Mouse (Mus musculus) kidney, embryonic 15.5 days (tissue): ENCODE results near the gene Uhrf1. TPM values are rescaled to one million over a fixed set of nuclear protein-coding genes. Genes with fewer than 3 reads are reported as not detected.

Experiments
- ATAC-seq: fragments of 200-750 bp; cut with Nextera tagmentation; replicated peaks from 2 replicates; pipeline ENCODE4 v1.8.0; 2017; ENCODE audit warnings: moderate TSS enrichment; ENCODE audit not compliant: low FRiP score
- H3K27ac ChIP-seq: fragments of 300-500 bp; sonication (generic); 2 replicates; pipeline ENCODE4 v1.5.1; 2015; ENCODE audit warnings: mild to moderate bottlenecking, inconsistent platforms
- H3K27me3 ChIP-seq: fragments of 300-500 bp; sonication (generic); 2 replicates; pipeline ENCODE4 v1.6.1; 2015; ENCODE audit warnings: inconsistent platforms
- H3K36me3 ChIP-seq: fragments of 300-500 bp; sonication (generic); 2 replicates; pipeline ENCODE4 v1.6.1; 2015; ENCODE audit warnings: inconsistent platforms
- H3K4me1 ChIP-seq: fragments of 300-500 bp; sonication (generic); 2 replicates; pipeline ENCODE4 v1.6.1; 2015; ENCODE audit warnings: inconsistent platforms
- H3K4me2 ChIP-seq: fragments of 300-500 bp; sonication (generic); 2 replicates; pipeline ENCODE4 v1.6.1; 2015; ENCODE audit warnings: moderate library complexity, mild to moderate bottlenecking, inconsistent platforms
- H3K4me3 ChIP-seq: fragments of 300-500 bp; sonication (generic); replicated peaks from 2 replicates; pipeline ENCODE4 v1.5.1; 2015; ENCODE audit warnings: mild to moderate bottlenecking, inconsistent platforms
- H3K9ac ChIP-seq: fragments of 300-500 bp; sonication (generic); 2 replicates; pipeline ENCODE4 v1.6.1; 2015; ENCODE audit warnings: mild to moderate bottlenecking, inconsistent platforms
- H3K9me3 ChIP-seq: fragments of 300-500 bp; sonication (generic); replicated peaks from 2 replicates; pipeline ENCODE4 v1.6.1; 2016; ENCODE audit warnings: inconsistent platforms
- WGBS: fragments of 180-500 bp; shearing (Covaris S2); methylation state at CpG from one replicate; pipeline ENCODE4 v1.1.7; 2015; ENCODE audit warnings: mixed read lengths; 5-methylcytosine and 5-hydroxymethylcytosine counted together
- polyA plus RNA-seq: library from polyadenylated mRNA; unstranded; fragments of >200 nt; fragmentation: Nextera tagmentation; extraction: Ambion mirVana; gene quantifications from 2 replicates; pipeline ENCODE4 v1.2.1, GENCODE M21; 2015

Uhrf1 gene
- polyA plus RNA-seq, 1 experiment from 2014 or later, result 175 TPM

DNA sequence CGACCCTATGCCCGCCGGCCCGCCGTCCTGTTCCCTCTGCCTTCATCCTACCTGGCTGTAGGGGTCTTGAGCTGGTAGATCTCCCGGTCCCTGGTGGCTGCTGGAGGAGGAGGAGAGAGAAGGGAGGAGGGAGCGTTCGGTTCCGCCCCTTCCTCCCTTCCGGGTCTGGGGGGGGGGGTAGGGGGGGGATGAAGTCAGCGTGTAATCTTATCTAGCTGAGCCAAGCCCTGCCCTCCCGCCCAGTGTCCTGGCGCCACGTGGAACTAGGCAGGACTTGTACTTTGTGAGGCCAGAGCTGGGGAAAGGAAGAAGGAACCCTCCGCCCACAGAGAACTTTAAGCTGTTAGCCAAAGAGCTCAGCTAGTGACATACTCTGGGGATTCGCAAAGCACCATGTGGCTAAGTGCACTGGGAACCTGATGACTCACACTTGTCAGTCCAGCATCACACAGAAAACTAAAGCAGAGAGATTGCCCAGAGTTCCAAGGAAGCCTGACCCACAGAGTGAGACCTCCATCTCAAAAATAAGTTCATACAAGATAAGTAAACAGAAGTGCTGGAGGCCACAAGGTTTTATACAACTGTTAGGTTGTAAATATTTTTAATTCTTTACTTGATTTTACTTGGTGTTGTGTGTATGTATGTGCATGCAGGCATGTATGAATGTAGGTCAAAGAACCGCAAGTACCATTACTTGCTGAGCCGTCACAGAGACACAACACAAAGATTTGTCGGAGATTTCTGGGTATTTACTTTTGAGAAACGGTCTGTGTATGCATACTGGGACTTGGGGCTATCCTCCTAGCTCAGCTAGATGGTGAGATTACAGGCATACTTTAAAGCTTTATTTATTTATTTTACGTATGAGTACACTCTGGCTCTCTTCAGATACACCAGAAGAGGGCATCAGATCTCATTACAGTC lies 26.2 kb upstream of the Uhrf1 start, which contains the start of gene Ticam1:
Gene Ticam1 (minus strand): TSS at position 144 of the 924 bp plus-strand sequence.
- peak; percentile 95 for ATAC-seq
- 4% methylated on average over 21 of the region's 21 CpGs for WGBS
- H3K27ac ChIP-seq, result peak within 1 kb of the TSS; percentile 94
- H3K36me3 ChIP-seq, result peaks cover 40% of the 10 kb centered on the region
- H3K9me3 ChIP-seq, result no peaks in the 10 kb centered on the region
- peaks cover 37% of the 10 kb centered on the region for H3K4me1 ChIP-seq
- peak within 1 kb of the TSS; percentile 80 for H3K4me2 ChIP-seq
- H3K9ac ChIP-seq, result peak within 1 kb of the TSS; percentile 82
- H3K27me3 ChIP-seq, result no peaks in the 10 kb centered on the region
- peak within 1 kb of the TSS; percentile 67 for H3K4me3 ChIP-seq

DNA sequence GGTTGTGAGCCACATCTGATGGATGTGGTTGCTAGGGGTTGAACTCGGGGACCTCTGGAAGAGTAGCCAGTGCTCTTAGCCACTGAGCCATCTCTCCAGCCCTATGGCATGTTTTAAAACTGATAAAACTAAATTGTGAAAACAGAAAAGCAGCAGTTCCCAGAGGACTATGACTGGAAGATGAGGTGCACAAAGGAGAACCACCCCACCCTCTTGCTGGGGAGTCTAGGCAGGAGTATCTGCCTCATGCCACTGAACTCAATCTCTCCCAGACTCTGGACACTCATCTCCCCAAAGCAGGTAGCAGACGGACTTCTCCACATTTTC lies 25.6 kb upstream of the Uhrf1 start:
- H3K27me3 ChIP-seq, result no peaks in the 10 kb centered on the region
- peaks cover 42% of the 10 kb centered on the region for H3K36me3 ChIP-seq
- WGBS, result 49% methylated on average over 2 of the region's 2 CpGs
- H3K27ac ChIP-seq, result peak overlapping the region; percentile 94
- 0 out of 2 replicates have a peak overlapping the region, but pooled peaks have one; percentile 24 for H3K9ac ChIP-seq
- peaks cover 34% of the 10 kb centered on the region for H3K4me1 ChIP-seq
- ATAC-seq, result no peak
- H3K9me3 ChIP-seq, result no peaks in the 10 kb centered on the region
- peak overlapping the region; percentile 80 for H3K4me2 ChIP-seq
- H3K4me3 ChIP-seq, result peak overlapping the region; percentile 67; the same call in 1 of the 2 replicates

DNA sequence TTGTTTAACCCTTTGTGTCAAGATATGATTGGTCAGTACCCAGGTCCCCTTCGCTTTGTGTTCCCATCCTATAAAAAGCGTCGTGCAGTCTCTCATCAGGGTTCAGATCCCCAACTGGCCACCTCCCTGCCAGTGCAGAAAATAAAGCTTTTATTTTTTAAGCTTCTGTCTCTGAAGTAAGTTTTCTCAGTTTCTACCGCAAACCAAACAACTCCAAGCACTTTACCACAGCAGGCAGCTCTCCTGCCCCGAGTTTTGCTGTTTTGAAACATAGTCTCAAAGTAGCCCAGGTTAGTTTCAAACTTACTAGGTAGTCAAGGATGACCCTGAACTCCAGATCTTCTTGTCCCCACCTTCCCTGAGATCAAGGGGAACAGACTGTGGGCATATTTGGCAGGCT lies 24.8 kb upstream of the Uhrf1 start:
- 90% methylated on average over 5 of the region's 5 CpGs for WGBS
- no peak overlapping the region for H3K9ac ChIP-seq
- H3K4me1 ChIP-seq, result peaks cover 28% of the 10 kb centered on the region
- H3K27ac ChIP-seq, result peak overlapping the region; percentile 94; the same call in 1 of the 2 replicates
- no peak overlapping the region for H3K4me2 ChIP-seq
- peaks cover 50% of the 10 kb centered on the region for H3K36me3 ChIP-seq
- no peak for ATAC-seq
- no peaks in the 10 kb centered on the region for H3K9me3 ChIP-seq
- H3K4me3 ChIP-seq, result no peak overlapping the region
- no peaks in the 10 kb centered on the region for H3K27me3 ChIP-seq

DNA sequence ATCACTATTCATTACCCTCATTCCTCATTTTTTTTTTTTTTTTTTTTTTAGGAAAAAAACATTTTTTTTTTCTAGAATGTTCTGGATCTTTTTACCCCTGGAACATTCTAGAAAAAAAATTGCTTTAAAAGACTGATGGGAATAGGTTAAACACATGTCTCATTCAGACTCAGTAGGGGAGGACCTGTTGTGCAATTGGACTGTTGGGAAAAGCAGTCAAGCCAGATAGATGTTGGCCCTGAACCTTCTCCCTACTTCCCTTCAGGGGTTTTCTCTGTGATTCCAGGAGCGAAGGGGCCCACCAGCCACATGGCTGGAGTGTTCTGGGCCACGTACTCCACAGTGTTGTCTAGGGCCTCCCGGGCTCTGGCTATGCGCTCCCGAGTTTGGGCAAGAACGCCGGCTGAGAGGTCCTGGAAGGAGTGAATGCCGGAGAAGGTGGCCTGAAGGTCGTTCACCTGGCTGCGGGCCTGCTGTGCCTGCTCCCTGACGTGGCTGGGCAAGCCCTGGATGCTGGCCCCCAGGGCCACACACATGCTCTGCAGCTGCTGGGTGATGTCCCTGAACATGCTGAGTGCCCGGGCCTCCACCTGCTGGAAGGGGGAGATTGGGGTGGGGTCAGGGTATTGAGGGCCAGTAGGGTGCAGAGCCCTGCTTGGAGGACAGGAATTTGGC lies 23.5 kb upstream of the Uhrf1 start:
- 92% methylated on average over 12 of the region's 12 CpGs for WGBS
- ATAC-seq, result no peak

DNA sequence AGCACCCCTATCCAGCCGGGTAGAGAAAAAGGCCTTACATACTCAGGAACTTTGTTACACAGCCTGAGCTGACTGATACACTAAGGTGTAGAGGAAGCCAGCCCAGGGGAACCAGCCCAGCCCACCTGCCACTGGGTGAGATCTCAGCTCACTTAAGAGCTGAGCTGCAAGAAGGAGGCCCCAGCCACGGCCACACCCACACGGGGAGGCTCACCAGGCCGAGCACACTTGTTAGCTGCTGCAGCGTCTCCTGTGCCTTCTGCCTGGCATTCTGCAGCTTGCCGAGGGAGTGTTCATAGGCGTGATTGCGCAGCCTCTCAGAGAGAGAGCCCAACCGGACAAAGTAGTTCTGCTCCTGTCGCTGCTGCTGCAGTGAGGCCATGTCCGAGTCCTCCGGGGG lies 21.9 kb upstream of the Uhrf1 start:
- H3K4me2 ChIP-seq, result no peak overlapping the region
- peaks cover 78% of the 10 kb centered on the region for H3K36me3 ChIP-seq
- WGBS, result 92% methylated on average over 12 of the region's 12 CpGs
- no peak overlapping the region for H3K9ac ChIP-seq
- H3K4me1 ChIP-seq, result peaks cover 13% of the 10 kb centered on the region
- no peak overlapping the region for H3K4me3 ChIP-seq
- no peaks in the 10 kb centered on the region for H3K27me3 ChIP-seq
- ATAC-seq, result no peak
- H3K27ac ChIP-seq, result no peak overlapping the region
- H3K9me3 ChIP-seq, result no peaks in the 10 kb centered on the region

More for the DNA sequence above, 23.5 kb upstream of the Uhrf1 start:
- Histone ChIP-seq H3K9ac (no peak overlapping the region), H3K4me1 (peaks cover 23% of the 10 kb centered on the region), H3K36me3 (peaks cover 62% of the 10 kb centered on the region), H3K9me3 (no peaks in the 10 kb centered on the region), H3K27me3 (no peaks in the 10 kb centered on the region), H3K4me2 (no peak overlapping the region), H3K4me3 (no peak overlapping the region), H3K27ac (no peak overlapping the region)

DNA sequence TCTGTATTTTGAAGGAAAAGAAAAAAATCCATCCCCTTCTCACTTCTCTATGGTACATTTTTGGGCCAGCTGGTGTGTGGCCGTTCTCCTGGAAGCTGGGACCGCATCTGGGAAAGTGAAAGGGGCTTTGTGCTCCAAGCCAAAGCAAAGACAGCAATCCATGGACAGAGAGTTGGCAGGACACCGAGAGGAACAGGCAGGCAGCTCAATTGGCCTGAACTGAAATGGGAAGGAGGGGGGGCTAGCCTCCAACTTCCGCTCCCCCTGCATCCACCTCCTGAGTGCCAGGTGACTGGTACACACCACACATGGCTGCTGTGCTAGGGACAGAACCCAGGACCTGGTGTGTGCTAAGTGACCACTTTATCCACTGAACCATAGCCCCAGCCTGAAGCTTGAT lies 20.3 kb upstream of the Uhrf1 start:
- H3K4me3 ChIP-seq, result no peak overlapping the region
- H3K27ac ChIP-seq, result no peak overlapping the region
- H3K36me3 ChIP-seq, result peaks cover 87% of the 10 kb centered on the region
- 85% methylated on average over 4 of the region's 4 CpGs for WGBS
- H3K9ac ChIP-seq, result no peak overlapping the region
- no peak for ATAC-seq
- no peaks in the 10 kb centered on the region for H3K9me3 ChIP-seq
- peaks cover 12% of the 10 kb centered on the region for H3K4me1 ChIP-seq
- H3K27me3 ChIP-seq, result no peaks in the 10 kb centered on the region
- H3K4me2 ChIP-seq, result no peak overlapping the region

DNA sequence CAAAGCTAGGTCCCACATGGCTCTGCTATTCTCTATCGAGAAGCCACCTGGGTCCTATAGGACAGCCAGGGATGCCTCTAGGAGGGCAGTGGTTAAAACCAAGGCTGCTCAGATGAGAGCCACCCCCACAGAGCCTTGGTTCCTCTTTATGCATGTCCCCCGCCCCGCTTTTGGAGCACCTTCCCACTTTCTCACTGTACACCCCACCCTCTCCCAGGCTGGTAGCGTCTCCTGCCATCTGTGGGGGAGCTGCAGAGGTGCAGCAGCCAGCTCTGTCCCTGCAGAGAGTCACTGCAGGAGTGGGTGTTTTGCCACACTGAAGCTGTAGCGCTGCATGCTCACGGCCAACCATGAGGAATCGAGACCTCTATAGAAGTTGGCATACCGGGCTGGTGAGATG lies 19.8 kb upstream of the Uhrf1 start:
- Histone ChIP-seq H3K4me2 (no peak overlapping the region), H3K4me3 (no peak overlapping the region), H3K27ac (no peak overlapping the region), H3K9me3 (no peaks in the 10 kb centered on the region), H3K36me3 (peaks cover 81% of the 10 kb centered on the region), H3K27me3 (no peaks in the 10 kb centered on the region), H3K9ac (no peak overlapping the region), H3K4me1 (peaks cover 14% of the 10 kb centered on the region)
- WGBS, result 93% methylated on average over 8 of the region's 8 CpGs
- ATAC-seq, result no peak

DNA sequence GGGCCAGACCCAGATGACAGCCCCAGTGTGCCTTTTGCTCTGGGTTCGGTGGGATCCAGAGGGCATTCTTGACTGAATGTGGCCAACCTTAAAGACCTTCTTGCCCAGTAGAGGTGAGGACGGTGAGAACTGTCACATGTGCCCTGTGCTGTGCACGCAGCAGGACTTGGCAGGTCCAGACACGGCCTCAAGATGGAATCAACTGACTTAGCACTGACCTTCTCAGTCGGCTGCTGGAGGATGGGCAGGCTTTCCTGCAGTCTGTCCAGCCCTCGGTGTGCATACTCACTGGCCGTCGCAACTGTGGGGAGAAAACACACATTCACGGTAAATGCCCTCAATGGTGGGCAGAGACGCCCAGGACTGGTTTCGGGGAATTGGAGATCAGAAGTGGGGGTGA lies 17.1 kb upstream of the Uhrf1 start:
- Histone ChIP-seq H3K4me3 (no peak overlapping the region), H3K4me1 (peaks cover 38% of the 10 kb centered on the region), H3K36me3 (peaks cover 60% of the 10 kb centered on the region), H3K4me2 (no peak overlapping the region), H3K27ac (no peak overlapping the region), H3K9ac (no peak overlapping the region), H3K9me3 (no peaks in the 10 kb centered on the region), H3K27me3 (no peaks in the 10 kb centered on the region)
- 93% methylated on average over 11 of the region's 11 CpGs for WGBS
- no peak for ATAC-seq

DNA sequence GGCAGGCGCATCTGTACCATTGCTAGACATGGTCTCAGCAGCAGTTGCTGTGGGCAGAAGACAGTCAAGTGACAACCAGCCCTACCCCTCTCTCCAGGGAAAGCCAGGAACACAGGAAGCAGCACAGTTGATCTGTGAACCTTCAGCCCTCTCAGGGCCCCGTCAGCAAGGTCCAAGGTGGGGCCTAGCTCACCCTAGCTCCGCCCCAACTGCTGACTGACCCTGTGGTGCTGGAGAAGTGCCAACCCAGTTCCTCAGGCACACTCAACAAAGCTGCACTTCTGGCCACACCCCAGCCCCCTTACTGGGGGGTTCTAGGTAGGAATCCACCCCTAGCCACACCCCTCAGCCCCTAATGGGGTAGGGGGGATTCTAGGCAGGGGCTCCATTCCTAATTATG lies 15.3 kb upstream of the Uhrf1 start:
- Histone ChIP-seq H3K4me1 (peaks cover 56% of the 10 kb centered on the region), H3K27me3 (no peaks in the 10 kb centered on the region), H3K4me2 (peak overlapping the region; percentile 70), H3K9ac (peak overlapping the region; percentile 1; the same call in 1 of the 2 replicates), H3K27ac (peak overlapping the region; percentile 97), H3K9me3 (no peaks in the 10 kb centered on the region), H3K4me3 (peak overlapping the region; percentile 10; the same call in 1 of the 2 replicates), H3K36me3 (peaks cover 43% of the 10 kb centered on the region)
- 52% methylated on average over 3 of the region's 3 CpGs for WGBS
- no peak for ATAC-seq

DNA sequence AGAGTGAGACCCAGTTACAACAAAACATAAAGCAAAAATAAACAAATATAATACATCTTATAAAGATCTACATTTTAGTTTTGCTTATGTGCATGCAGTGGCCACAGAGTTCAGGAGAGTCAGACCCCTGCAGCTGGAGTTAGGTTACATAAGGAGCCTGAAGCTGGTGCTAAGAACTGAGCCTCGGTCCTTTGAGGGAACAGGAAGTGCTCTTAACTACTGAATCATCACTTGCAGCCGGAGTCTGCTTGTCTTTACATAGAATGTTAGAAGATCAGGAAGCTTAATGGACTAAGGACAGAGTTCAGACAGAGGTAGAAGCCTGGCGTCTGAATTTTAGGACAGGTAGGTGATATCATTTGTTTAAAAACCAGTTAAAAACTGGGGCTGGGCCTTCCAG lies 14.3 kb upstream of the Uhrf1 start:
- Histone ChIP-seq H3K36me3 (peaks cover 34% of the 10 kb centered on the region), H3K27ac (peak overlapping the region; percentile 97), H3K27me3 (no peaks in the 10 kb centered on the region), H3K9ac (peak overlapping the region; percentile 52), H3K9me3 (no peaks in the 10 kb centered on the region), H3K4me3 (peak overlapping the region; percentile 55), H3K4me2 (peak overlapping the region; percentile 70), H3K4me1 (peaks cover 61% of the 10 kb centered on the region)
- WGBS, result 29% methylated on average over 3 of the region's 3 CpGs
- ATAC-seq, result no peak

DNA sequence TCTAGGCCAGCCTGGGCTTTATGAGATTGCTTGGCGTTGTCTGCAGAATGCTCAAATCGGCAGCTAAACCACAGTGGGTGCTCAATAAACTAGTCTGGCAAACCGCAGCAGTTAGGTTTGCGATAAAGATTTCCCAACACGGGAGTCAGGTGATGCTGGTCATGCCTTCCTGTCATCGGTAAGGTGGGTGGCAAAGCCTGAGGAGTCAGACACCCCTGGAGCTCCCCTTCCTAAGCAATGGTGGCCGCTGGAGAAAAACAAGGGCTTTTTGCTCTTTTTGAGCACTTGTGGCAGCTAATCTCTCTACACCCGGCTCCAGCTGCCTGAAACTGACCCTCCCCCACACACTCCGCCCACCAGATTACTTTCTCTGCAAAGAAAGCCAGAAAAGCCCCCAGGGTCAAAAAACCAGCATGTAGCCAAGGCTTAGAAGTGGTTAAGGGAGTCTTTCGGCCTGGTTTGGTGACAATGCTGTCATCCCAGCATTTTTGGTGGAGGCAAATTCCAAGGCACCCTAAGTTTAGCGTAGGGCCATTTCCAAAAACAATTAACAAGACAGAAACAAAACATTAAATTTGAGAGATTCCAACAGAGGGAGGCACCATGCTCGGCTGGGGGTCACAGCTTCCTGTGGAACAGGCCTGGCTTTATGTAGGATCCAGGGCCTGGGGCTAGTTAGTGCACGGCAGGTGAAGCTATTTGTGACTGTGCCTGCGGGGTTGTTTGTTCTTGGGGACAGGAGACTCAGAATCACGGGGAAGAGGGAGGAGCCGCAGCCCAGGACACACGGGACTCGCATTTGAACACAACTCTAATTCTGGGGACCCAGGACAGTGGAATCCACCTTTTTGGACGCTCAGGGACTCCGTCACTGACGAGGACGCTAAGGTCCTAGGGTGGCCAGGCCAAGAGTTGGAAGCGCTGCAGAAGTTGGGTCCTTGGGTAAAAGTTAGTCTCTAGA lies 13.5 kb upstream of the Uhrf1 start:
- H3K9ac ChIP-seq, result peak overlapping the region; percentile 52
- H3K27me3 ChIP-seq, result no peaks in the 10 kb centered on the region
- peak overlapping the region; percentile 70 for H3K4me2 ChIP-seq
- H3K9me3 ChIP-seq, result no peaks in the 10 kb centered on the region
- H3K4me3 ChIP-seq, result peak overlapping the region; percentile 55
- H3K36me3 ChIP-seq, result peaks cover 26% of the 10 kb centered on the region
- peak; percentile 12 for ATAC-seq
- peak overlapping the region; percentile 97 for H3K27ac ChIP-seq
- WGBS, result 2% methylated on average over 23 of the region's 23 CpGs
- peaks cover 61% of the 10 kb centered on the region for H3K4me1 ChIP-seq
